Mouse (Mus musculus) kidney, postnatal 36 days (tissue): ENCODE measurements around the gene Dedd2.
A peak's percentile ranks its signal among the peaks of the same experiment; 100 is the strongest.

Source experiments
- DNase-seq, 2 experiments: peaks; one replicate each; pipeline ENCODE4 v3.0.0; 2021 to 2022; ENCODE audit warnings: mixed read lengths in 2 of 2

Dedd2 gene

GRCm38 (mm10) chr7:25217653-25218395 lies 2.6 kb downstream of the Dedd2 start:
- DNase-seq: peak; percentile 64 to 69

- no peak for DNase-seq
Measured at GRCm38 (mm10) chr7:25214172-25214571, 6.2 kb downstream of the Dedd2 start.

- no peak for DNase-seq
Measured at GRCm38 (mm10) chr7:25213099-25213498, 7.3 kb downstream of the Dedd2 start.

DNA sequence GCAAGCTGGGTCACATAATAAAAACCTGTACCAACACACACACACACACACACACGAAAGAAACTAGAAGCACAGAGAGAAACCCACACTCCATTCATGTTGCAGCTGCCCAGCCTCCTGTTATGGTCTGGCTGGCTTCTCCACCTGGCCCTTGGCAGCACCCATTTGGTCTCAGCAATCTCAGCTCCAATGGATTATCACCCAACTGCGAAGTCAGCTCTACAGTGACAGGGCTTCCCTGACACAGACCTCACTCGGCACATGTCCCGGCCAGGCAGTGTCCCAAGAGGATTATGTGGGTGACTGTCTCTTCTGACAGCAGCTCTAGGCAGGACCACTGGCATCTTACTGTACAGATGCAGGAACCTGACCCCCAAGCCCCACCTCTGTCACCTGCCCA lies 9.9 kb downstream of the Dedd2 start:
- DNase-seq: no peak

DNA sequence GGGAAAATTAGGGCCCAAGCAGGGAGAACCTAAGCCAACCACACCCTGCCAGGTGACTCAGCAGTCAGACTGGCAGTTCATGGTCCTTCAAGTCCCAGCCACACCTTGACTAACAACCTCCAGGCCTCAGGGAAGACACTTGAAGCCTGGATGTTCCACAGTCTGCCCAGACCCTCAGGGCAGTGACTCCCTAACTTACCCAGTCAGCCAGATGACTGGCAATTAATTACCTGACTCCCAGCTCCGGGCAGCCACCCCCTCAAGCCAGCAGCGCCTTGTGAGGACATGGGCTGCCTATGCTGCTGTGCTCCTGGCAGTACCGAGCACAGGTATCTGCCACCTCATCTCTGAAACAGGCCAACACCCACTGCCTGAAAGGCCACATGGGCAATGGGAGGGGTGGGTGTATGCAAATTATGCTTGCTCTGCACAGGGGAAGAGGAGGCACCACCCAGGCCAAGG lies 11.2 kb downstream of the Dedd2 start:
- DNase-seq: no peak

DNA sequence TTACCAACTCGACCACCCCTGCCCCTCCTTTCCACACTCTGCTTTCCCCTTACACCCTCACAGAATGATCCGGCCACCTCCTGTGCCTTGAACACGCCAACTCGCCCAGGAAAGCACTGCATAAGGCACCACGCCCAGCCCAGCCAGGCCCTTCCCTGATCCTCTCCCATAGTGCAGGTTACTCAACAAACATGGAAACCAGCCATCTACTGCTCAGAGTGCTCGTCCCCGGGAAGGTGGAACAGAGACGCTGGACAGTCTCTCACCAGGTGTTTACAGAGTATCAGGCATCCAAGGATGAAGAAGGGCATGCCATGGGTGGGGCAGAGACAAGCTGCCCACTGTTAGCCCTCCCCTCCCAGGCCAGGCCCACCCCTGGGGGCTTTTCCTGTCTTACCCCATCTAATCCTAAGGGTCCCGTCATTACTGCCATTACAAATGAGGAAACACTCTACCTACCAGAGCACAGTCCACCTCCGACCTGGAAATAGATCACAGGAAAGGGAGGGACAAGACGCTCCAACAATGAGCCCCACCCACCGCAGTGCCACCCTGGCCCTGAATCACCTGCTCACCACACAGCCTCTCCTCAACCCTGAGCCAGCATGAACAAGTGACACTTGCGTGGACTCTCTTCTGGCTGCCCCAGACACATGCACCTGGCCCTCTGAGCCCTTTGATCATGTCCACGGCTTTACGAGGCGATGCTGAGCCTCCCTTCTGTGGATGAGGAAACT lies 14.2 kb downstream of the Dedd2 start:
- DNase-seq: no peak

DNA sequence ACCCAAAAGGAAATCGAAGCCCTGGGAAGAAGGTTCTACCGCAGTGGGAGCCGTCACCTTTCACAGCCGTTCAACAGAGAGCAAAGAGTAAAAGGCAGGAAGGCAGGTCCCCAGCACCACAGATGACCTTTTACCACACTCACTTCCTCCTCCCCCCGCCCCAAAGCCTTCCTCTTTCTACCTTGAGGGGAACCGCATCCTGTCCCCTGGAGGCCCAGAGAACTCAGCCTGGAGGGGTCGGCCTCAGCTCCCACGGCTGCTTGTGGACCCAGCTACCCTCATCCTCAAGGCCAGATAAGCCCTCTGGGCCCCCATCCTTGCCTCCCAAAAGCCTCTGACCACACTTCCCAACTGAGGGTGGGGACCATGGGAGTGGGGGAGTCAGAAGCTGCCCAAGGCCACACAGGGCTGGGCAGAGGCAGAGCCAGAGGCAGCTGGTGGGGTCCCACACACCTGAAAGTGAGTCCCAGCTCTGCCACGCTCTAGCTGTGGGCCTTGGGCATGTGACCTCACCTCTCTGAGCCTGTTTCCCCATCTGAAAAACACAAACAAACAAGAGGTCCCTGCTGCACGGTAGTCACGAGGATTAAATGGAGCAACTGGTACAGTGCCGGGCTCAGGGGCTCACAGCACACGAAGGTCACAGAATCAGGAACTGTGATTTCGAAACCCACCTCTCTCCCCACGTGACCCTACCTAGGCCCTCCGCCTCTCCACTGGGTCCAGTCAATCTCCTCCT lies 14.9 kb downstream of the Dedd2 start:
- DNase-seq: no peak

- no peak for DNase-seq
Measured at GRCm38 (mm10) chr7:25203624-25204023, 16.8 kb downstream of the Dedd2 start.

GRCm38 (mm10) chr7:25197384-25198018 lies 22.9 kb downstream of the Dedd2 start:
- peak in 1 of 2 experiments; percentile 56 for DNase-seq

DNA sequence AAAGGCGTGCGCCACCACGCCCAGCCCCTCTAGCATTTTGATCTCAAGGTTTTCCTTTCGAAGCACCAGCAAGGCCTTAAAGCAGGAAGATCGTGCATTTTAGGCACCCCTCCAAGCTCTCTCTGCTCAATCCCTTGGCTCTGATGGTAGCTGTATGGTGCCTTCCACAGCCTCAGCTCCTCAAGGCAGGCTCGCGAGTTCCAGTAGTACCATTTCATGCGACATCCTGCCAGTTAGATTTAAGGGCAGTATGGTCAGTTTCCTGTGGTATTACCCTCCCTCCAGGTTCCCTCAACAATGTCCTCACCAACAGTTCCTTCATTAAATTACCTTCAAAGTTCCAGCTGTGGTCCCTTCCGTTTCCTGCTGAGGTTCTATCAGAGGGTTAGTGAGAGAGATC lies 24.3 kb downstream of the Dedd2 start:
- DNase-seq: no peak

GRCm38 (mm10) chr7:25195148-25195547 lies 25.3 kb downstream of the Dedd2 start:
- DNase-seq: no peak

DNA sequence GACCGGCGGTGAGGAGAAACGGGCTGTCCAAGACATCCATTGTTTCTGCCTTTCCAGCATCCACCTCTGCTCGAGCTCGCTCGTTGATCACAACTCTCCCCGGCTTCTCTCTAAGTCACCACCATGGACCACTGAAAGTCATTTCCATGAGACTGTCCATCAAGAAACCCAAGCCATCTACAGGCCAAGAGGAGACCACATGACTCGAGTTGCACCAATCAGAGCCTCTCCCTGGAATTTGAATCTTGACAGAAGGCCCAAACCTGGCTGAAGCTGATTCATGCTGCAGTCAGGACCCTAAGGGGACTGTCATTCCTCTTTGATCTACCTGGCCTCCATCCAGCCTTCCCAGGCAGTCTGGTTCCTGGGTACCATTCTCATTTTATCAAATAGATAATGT lies 28.3 kb downstream of the Dedd2 start:
- no peak for DNase-seq

- no peak for DNase-seq
Measured at GRCm38 (mm10) chr7:25190806-25191205, 29.6 kb downstream of the Dedd2 start.

GRCm38 (mm10) chr7:25187662-25188650 lies 32.5 kb downstream of the Dedd2 start:
- DNase-seq: peak; percentile 81 to 93

DNA sequence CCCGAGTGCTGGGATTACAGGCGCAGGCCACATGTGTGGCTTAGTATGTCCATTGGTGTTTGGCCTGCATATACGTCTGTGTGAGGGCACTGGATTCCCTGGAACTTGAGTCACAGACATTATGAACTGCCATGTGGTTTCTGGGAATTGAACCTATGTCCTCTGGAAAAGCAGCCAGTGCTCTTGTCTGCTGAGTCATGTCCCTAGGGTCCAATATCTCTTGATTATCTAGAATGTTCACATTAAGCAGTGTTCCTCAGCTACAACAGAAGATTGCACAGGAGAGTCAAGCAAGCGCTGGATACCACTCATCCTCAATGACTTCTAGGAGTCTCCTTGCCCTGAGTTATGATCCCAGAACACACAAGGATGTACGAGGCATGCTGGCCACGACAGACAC lies 36.3 kb downstream of the Dedd2 start:
- no peak for DNase-seq

- DNase-seq: no peak
Measured at GRCm38 (mm10) chr7:25181814-25182213, 38.6 kb downstream of the Dedd2 start.

DNA sequence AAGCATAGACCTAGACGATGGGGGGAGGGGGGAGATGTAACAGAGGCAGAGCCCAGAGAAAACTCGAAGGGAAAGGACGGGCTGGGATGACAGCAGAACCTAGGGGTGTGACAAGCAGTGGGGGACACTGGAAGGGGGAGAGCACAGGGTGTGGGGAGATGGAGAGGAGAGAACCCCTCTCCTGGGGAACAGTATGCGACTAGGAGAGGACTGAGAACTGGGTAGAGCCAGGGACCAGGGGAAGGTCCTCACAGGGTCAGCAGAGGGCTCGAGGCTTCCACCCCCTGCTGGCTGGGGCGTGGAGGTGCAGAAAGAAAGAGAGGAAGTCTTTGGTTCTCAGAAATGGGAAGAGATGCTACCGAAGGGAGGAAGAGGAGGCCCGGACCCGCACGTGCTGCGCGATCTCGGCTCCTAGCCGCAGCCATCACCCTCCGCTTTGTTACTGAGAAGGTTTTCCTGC lies 39.1 kb downstream of the Dedd2 start:
- DNase-seq: peak in 1 of 2 experiments; percentile 58

GRCm38 (mm10) chr7:25180512-25180911 lies 39.9 kb downstream of the Dedd2 start:
- DNase-seq: no peak

- peak; percentile 56 to 78 for DNase-seq
Measured at GRCm38 (mm10) chr7:25179606-25180161, 40.7 kb downstream of the Dedd2 start, which contains the start of gene Pou2f2. TSS of gene Pou2f2 (minus strand) at chr7:25179726.

GRCm38 (mm10) chr7:25178787-25179605 lies 41.4 kb downstream of the Dedd2 start:
- DNase-seq: no peak
